ENCODE assay signal across 8 mouse cellular contexts in the genomic region with DNA sequence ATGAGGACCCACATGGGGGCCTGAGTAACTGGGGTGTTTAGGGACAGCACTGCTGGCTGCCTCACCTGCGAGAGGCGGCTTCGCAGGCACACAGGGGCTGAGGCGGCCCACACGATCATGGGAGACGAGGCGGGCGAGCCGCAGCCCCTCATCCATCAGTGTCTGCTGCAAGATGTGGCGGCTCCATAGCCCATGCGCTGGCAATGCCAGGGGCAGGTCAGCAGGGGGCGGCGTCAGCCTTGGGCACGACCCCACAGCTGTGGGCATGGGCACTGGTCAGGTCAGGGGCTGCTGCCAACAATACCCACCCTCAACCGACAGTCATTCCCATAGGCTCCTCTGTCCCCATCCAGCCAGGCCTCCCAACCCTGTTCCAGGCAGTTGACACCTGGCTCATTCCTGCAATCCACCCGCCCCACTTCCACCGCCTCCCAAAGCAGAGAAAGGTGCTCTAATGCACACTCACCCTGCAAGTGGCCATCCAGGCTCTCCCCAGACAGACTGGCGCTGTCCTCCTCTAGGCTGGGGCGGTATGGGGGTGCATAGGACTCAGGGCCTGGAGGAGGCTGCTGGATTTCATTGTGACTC. TPM values are rescaled to one million over a fixed set of nuclear protein-coding genes. Genes with fewer than 3 reads are reported as not detected.
DNase-seq lines count a peak whose midpoint lies in the region; ATAC-seq lines count a peak whose summit lies in the region.

No protein-coding gene starts in this region.

- H3K27ac ChIP-seq in heart, embryonic 16.5 days (ENCODE audit: low read length): peak overlapping the region; percentile 89
- H3K27ac ChIP-seq in limb, embryonic 11.5 days (replicated peaks; ENCODE audit: low read depth, low read length): peak overlapping the region; percentile 48
- H3K27ac ChIP-seq in midbrain, embryonic 15.5 days: no peak overlapping the region

- no peaks in the 10 kb centered on the region for H3K9me3 ChIP-seq in heart, embryonic 16.5 days (replicated peaks; ENCODE audit: control insufficient read depth, low read length)
- H3K9me3 ChIP-seq in limb, embryonic 11.5 days (ENCODE audit: control insufficient read depth, low read length): no peaks in the 10 kb centered on the region
- no peaks in the 10 kb centered on the region for H3K9me3 ChIP-seq in midbrain, embryonic 15.5 days

- peak; percentile 42 for DNase-seq in ovary, adult 18-20 months (ENCODE audit: low spot score)
- DNase-seq in ovary, postnatal 14 days (ENCODE audit: low spot score): no peak
- DNase-seq in cerebellum, postnatal 10 days: peak; percentile 60 to 69
- peak; percentile 48 for DNase-seq in limb, embryonic 11.5 days (ENCODE audit: low spot score)
- DNase-seq in thymus, postnatal 36 days: peak; percentile 62 to 75
- no peak for DNase-seq in MN1 (ENCODE audit: low spot score)

- no peak for ATAC-seq in heart, embryonic 16.5 days (replicated peaks; ENCODE audit: extremely low read depth, insufficient read depth, low FRiP score)
- no peak for ATAC-seq in limb, embryonic 11.5 days (ENCODE audit: insufficient number of reproducible peaks, low FRiP score, low TSS enrichment, low read depth)
- no peak for ATAC-seq in midbrain, embryonic 15.5 days (replicated peaks)

- H3K4me3 ChIP-seq in heart, embryonic 16.5 days (ENCODE audit: low read length): peak overlapping the region; percentile 44
- peak overlapping the region; percentile 5; the same call in 1 of the 2 replicates for H3K4me3 ChIP-seq in limb, embryonic 11.5 days (ENCODE audit: low read depth, low read length)
- no peak overlapping the region for H3K4me3 ChIP-seq in midbrain, embryonic 15.5 days

- no peaks in the 10 kb centered on the region for H3K27me3 ChIP-seq in heart, embryonic 16.5 days (ENCODE audit: control insufficient read depth, insufficient read depth, low read length)
- H3K27me3 ChIP-seq in limb, embryonic 11.5 days (ENCODE audit: control insufficient read depth, insufficient read depth, low read length): no peaks in the 10 kb centered on the region
- peaks cover 71% of the 10 kb centered on the region for H3K27me3 ChIP-seq in midbrain, embryonic 15.5 days (replicated peaks)

- H3K9ac ChIP-seq in heart, embryonic 16.5 days (ENCODE audit: low read length): peak overlapping the region; percentile 68
- no peak overlapping the region for H3K9ac ChIP-seq in limb, embryonic 11.5 days (ENCODE audit: low read length)
- H3K9ac ChIP-seq in midbrain, embryonic 15.5 days: 0 out of 2 replicates have a peak overlapping the region, but pooled peaks have one; percentile 14

- peak overlapping the region; percentile 75 for H3K4me2 ChIP-seq in heart, embryonic 16.5 days (ENCODE audit: low read depth, low read length)
- H3K4me2 ChIP-seq in limb, embryonic 11.5 days (ENCODE audit: low read depth, severe bottlenecking): peak overlapping the region; percentile 41
- 0 out of 2 replicates have a peak overlapping the region, but pooled peaks have one; percentile 24 for H3K4me2 ChIP-seq in midbrain, embryonic 15.5 days

- peaks cover 18% of the 10 kb centered on the region for H3K36me3 ChIP-seq in heart, embryonic 16.5 days (ENCODE audit: control insufficient read depth, insufficient read depth)
- H3K36me3 ChIP-seq in limb, embryonic 11.5 days (ENCODE audit: control insufficient read depth, insufficient read depth, low read length): peaks cover 16% of the 10 kb centered on the region
- no peaks in the 10 kb centered on the region for H3K36me3 ChIP-seq in midbrain, embryonic 15.5 days (replicated peaks)

- peaks cover 48% of the 10 kb centered on the region for H3K4me1 ChIP-seq in heart, embryonic 16.5 days (ENCODE audit: control insufficient read depth, insufficient read depth, low read length)
- H3K4me1 ChIP-seq in limb, embryonic 11.5 days (ENCODE audit: control insufficient read depth, insufficient read depth, low read length): peaks cover 47% of the 10 kb centered on the region
- peaks cover 35% of the 10 kb centered on the region for H3K4me1 ChIP-seq in midbrain, embryonic 15.5 days

- WGBS in heart, embryonic 16.5 days: 41% methylated on average over 19 of the region's 19 CpGs
- 19% methylated on average over 19 of the region's 19 CpGs for WGBS in limb, embryonic 11.5 days
- 17% methylated on average over 19 of the region's 19 CpGs for WGBS in midbrain, embryonic 15.5 days

RNA-seq across cellular contexts. Expression of a gene that starts 3.9 kb away (rescaled TPM):
- 8.3 and 8.7 TPM in 2 replicates for polyA plus RNA-seq in heart, embryonic 16.5 days (2015; fragmentation: Nextera tagmentation; extraction: Ambion mirVana)
- polyA plus RNA-seq in limb, embryonic 11.5 days (2014; fragmentation: Nextera tagmentation; extraction: Ambion mirVana): 12.5 and 15.0 TPM in 2 replicates
- 3.3 and 3.7 TPM in 2 replicates for polyA plus RNA-seq in midbrain, embryonic 15.5 days (2015; fragmentation: Nextera tagmentation; extraction: Ambion mirVana)

RNA-seq across cellular contexts. Expression of a gene that starts 5.6 kb away (rescaled TPM):
- polyA plus RNA-seq in heart, embryonic 16.5 days (2015; fragmentation: Nextera tagmentation; extraction: Ambion mirVana): 10.9 and 12.7 TPM in 2 replicates
- polyA plus RNA-seq in limb, embryonic 11.5 days (2014; fragmentation: Nextera tagmentation; extraction: Ambion mirVana): 12.7 and 13.1 TPM in 2 replicates
- 1.9 and 2.6 TPM in 2 replicates for polyA plus RNA-seq in midbrain, embryonic 15.5 days (2015; fragmentation: Nextera tagmentation; extraction: Ambion mirVana)

RNA-seq across cellular contexts. Expression of a gene that starts 20.0 kb away (rescaled TPM):
- polyA plus RNA-seq in heart, embryonic 16.5 days (2015; fragmentation: Nextera tagmentation; extraction: Ambion mirVana): 36.1 and 36.7 TPM in 2 replicates
- polyA plus RNA-seq in limb, embryonic 11.5 days (2014; fragmentation: Nextera tagmentation; extraction: Ambion mirVana): 5.7 and 7.2 TPM in 2 replicates
- polyA plus RNA-seq in midbrain, embryonic 15.5 days (2015; fragmentation: Nextera tagmentation; extraction: Ambion mirVana): 5.8 and 5.9 TPM in 2 replicates

RNA-seq across cellular contexts. Expression of a gene that starts 41.8 kb away (rescaled TPM):
- 33.4 and 34.4 TPM in 2 replicates for polyA plus RNA-seq in heart, embryonic 16.5 days (2015; fragmentation: Nextera tagmentation; extraction: Ambion mirVana)
- polyA plus RNA-seq in limb, embryonic 11.5 days (2014; fragmentation: Nextera tagmentation; extraction: Ambion mirVana): 57.6 and 63.2 TPM in 2 replicates
- polyA plus RNA-seq in midbrain, embryonic 15.5 days (2015; fragmentation: Nextera tagmentation; extraction: Ambion mirVana): 117 and 119 TPM in 2 replicates

RNA-seq across cellular contexts. Expression of a gene that starts 42.2 kb away (rescaled TPM):
- 0.21 and 1.8 TPM in 2 replicates for polyA plus RNA-seq in heart, embryonic 16.5 days (2015; fragmentation: Nextera tagmentation; extraction: Ambion mirVana)
- polyA plus RNA-seq in limb, embryonic 11.5 days (2014; fragmentation: Nextera tagmentation; extraction: Ambion mirVana): 0.40 and 0.61 TPM in 2 replicates
- 0.25 and 0.46 TPM in 2 replicates for polyA plus RNA-seq in midbrain, embryonic 15.5 days (2015; fragmentation: Nextera tagmentation; extraction: Ambion mirVana)

Comparison
In these comparisons a context has a peak if more than half of its experiments do, and no peak if none do; other contexts are left out.
1. DNase-seq: peak in ovary, adult 18-20 months (single experiment), cerebellum, postnatal 10 days (2 of 2), limb, embryonic 11.5 days (single experiment) and thymus, postnatal 36 days (2 of 2); none in ovary, postnatal 14 days (single experiment) and MN1 (single experiment).
2. H3K4me2 ChIP-seq: peak in every context shown above with its lines; median percentile 75 in heart, embryonic 16.5 days; 41 in limb, embryonic 11.5 days; 24 in midbrain, embryonic 15.5 days.